Mouse (Mus musculus) cerebellum, adult 2 months (tissue): Measurements from ENCODE around the gene Tenm3.

Source experiments
- CTCF ChIP-seq: fragments of 200-500 bp; IDR thresholded peaks from 2 replicates; pipeline ENCODE4 v1.5.1; 2011; ENCODE audit warnings: low read depth, mild to moderate bottlenecking, control low read depth, low read length, moderate library complexity, borderline replicate concordance; ENCODE audit not compliant: insufficient read depth
- POLR2A ChIP-seq: fragments of 200-500 bp; IDR thresholded peaks from 2 replicates; pipeline ENCODE4 v1.6.1; 2011; ENCODE audit warnings: low read length, control low read depth, borderline replicate concordance; ENCODE audit not compliant: insufficient read depth

- TF ChIP-seq CTCF (peak; percentile 25; the same call in 1 of the 2 replicates), POLR2A (no peak)
Measured at GRCm38 (mm10) chr8:48527418-48527817, 316.3 kb downstream of the Tenm3 start.
